Mouse (Mus musculus): ENCODE results near the gene Ncor2.

Gene Ncor2

GRCm38 (mm10) chr5:125190105-125190813 is 11.2 kb upstream of the Ncor2 start:
- no peak for DNase-seq (ENCODE audit: low spot score)

GRCm38 (mm10) chr5:125189625-125190024 is 10.6 kb upstream of the Ncor2 start:
- peak; percentile 75 for DNase-seq (ENCODE audit: low spot score)

GRCm38 (mm10) chr5:125188812-125189598 is 10.0 kb upstream of the Ncor2 start:
- DNase-seq (ENCODE audit: low spot score) = no peak

- DNase-seq (ENCODE audit: low spot score) = no peak
Measured at GRCm38 (mm10) chr5:125184826-125185225, 5.8 kb upstream of the Ncor2 start.

GRCm38 (mm10) chr5:125183321-125184003 is 4.4 kb upstream of the Ncor2 start:
- peak; percentile 67 for DNase-seq (ENCODE audit: low spot score)

- DNase-seq (ENCODE audit: low spot score) = no peak
Measured at GRCm38 (mm10) chr5:125180630-125181263, 1.7 kb upstream of the Ncor2 start.

- peak; percentile 78 for DNase-seq (ENCODE audit: low spot score)
Measured at GRCm38 (mm10) chr5:125179735-125180629, 963 bp upstream of the Ncor2 start.

GRCm38 (mm10) chr5:125178171-125179006 is 630 bp downstream of the Ncor2 start:
- DNase-seq (ENCODE audit: low spot score) = peak; percentile 76

- peak; percentile 86 for DNase-seq (ENCODE audit: low spot score)
Measured at GRCm38 (mm10) chr5:125177481-125178134, 1.4 kb downstream of the Ncor2 start.

GRCm38 (mm10) chr5:125176864-125177263 is 2.2 kb downstream of the Ncor2 start:
- peak; percentile 70 for DNase-seq (ENCODE audit: low spot score)

- DNase-seq (ENCODE audit: low spot score) = no peak
Measured at GRCm38 (mm10) chr5:125176370-125176766, 2.7 kb downstream of the Ncor2 start.

- DNase-seq (ENCODE audit: low spot score) = no peak
Measured at GRCm38 (mm10) chr5:125175673-125176369, 3.2 kb downstream of the Ncor2 start.

GRCm38 (mm10) chr5:125174726-125175672 is 4.0 kb downstream of the Ncor2 start:
- peak; percentile 68 for DNase-seq (ENCODE audit: low spot score)

GRCm38 (mm10) chr5:125173868-125174267 is 5.2 kb downstream of the Ncor2 start:
- DNase-seq (ENCODE audit: low spot score) = no peak

- no peak for DNase-seq (ENCODE audit: low spot score)
Measured at GRCm38 (mm10) chr5:125172831-125173615, 6.0 kb downstream of the Ncor2 start.

- peak; percentile 64 for DNase-seq (ENCODE audit: low spot score)
Measured at GRCm38 (mm10) chr5:125171259-125171658, 7.8 kb downstream of the Ncor2 start.

Measured in adipocyte (in vitro differentiated cells).